In the genomic region with DNA sequence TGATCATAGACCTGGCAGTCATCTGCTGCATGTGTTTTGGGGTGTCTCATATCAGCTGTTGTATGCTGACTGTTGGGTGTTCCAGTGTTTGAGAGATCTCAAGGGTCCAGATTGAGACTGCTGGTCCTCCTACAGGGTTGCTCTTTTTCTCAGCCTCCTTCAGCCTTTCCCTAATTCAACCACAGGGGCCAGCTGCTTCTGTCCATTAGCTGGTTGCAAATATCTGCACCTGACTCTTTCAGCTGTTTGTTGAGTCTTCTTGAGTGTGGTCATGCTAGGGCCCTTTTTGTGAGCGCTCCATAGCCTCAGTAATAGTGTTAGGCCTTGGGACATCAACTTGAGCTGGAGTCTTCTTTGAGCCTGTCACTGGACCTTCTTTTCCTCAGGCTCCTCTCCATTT, we compare ENCODE assay signal across 28 mouse cellular contexts.
"Had no signal": no experiment of that assay in that cellular context is flagged by ENCODE, and none has a peak within 500 bp of the region (broad histone marks: within the 10 kb centered on the region; RNA-seq: fewer than 3 reads in every experiment).

No protein-coding gene starts in this region.

- H3K4me1 ChIP-seq: embryonic facial prominence, embryonic 10.5 days; embryonic facial prominence, embryonic 12.5 days; embryonic facial prominence, embryonic 13.5 days; embryonic facial prominence, embryonic 15.5 days; forebrain, embryonic 12.5 days; forebrain, embryonic 13.5 days; forebrain, embryonic 15.5 days had no signal

- H3K4me3 ChIP-seq: embryonic facial prominence, embryonic 10.5 days; embryonic facial prominence, embryonic 12.5 days; embryonic facial prominence, embryonic 13.5 days; embryonic facial prominence, embryonic 15.5 days; erythroblast, embryonic 14.5 days; forebrain, embryonic 10.5 days; forebrain, embryonic 12.5 days; forebrain, embryonic 13.5 days; forebrain, embryonic 15.5 days; gastrocnemius, adult 2 months; heart, adult 2 months had no signal

- H3K27ac ChIP-seq: embryonic facial prominence, embryonic 10.5 days; embryonic facial prominence, embryonic 12.5 days; embryonic facial prominence, embryonic 13.5 days; embryonic facial prominence, embryonic 15.5 days; forebrain, embryonic 10.5 days; forebrain, embryonic 12.5 days; forebrain, embryonic 13.5 days; forebrain, embryonic 15.5 days; gastrocnemius, adult 2 months; heart, adult 2 months had no signal

- H3K36me3 ChIP-seq: embryonic facial prominence, embryonic 10.5 days; embryonic facial prominence, embryonic 12.5 days; embryonic facial prominence, embryonic 13.5 days; embryonic facial prominence, embryonic 15.5 days; forebrain, embryonic 10.5 days; forebrain, embryonic 12.5 days; forebrain, embryonic 15.5 days had no signal

- H3K9me3 ChIP-seq: embryonic facial prominence, embryonic 10.5 days; embryonic facial prominence, embryonic 12.5 days; embryonic facial prominence, embryonic 13.5 days; embryonic facial prominence, embryonic 15.5 days; forebrain, embryonic 10.5 days; forebrain, embryonic 12.5 days; forebrain, embryonic 13.5 days; forebrain, embryonic 15.5 days had no signal

- ATAC-seq: forebrain, embryonic 13.5 days; forebrain, embryonic 14.5 days; forebrain, embryonic 15.5 days; forebrain, embryonic 16.5 days; forebrain, postnatal 0 days had no signal

- H3K27me3 ChIP-seq: embryonic facial prominence, embryonic 12.5 days; embryonic facial prominence, embryonic 13.5 days; embryonic facial prominence, embryonic 15.5 days; forebrain, embryonic 12.5 days; forebrain, embryonic 13.5 days; forebrain, embryonic 15.5 days had no signal

- H3K9ac ChIP-seq: embryonic facial prominence, embryonic 12.5 days; embryonic facial prominence, embryonic 13.5 days; embryonic facial prominence, embryonic 15.5 days; forebrain, embryonic 12.5 days; forebrain, embryonic 13.5 days; forebrain, embryonic 15.5 days; forebrain, postnatal 0 days had no signal

- H3K4me2 ChIP-seq: embryonic facial prominence, embryonic 12.5 days; embryonic facial prominence, embryonic 13.5 days; embryonic facial prominence, embryonic 15.5 days; forebrain, embryonic 12.5 days; forebrain, embryonic 13.5 days; forebrain, embryonic 15.5 days had no signal

- DNase-seq: cerebellum, adult 8-10 months; cerebellum, adult 9-10 months; cerebellum, adult 9-11 months; cerebellum, postnatal 10 days; cerebellum, postnatal 14 days; cerebellum, postnatal 25 days; cerebellum, postnatal 36 days; embryo, embryonic 11 days; forebrain, postnatal 0 days; gastrocnemius, adult 2 months; gastrocnemius, postnatal 10 days; gastrocnemius, postnatal 14 days; gastrocnemius, postnatal 25 days; gastrocnemius, postnatal 36 days; heart, adult 11 months; heart, adult 18-20 months; heart, adult 2 months had no signal
